Mouse (Mus musculus) liver, embryonic 16.5 days (tissue): ENCODE results near the gene Zswim7. TPM values are rescaled to one million over a fixed set of nuclear protein-coding genes. Genes with fewer than 3 reads are reported as not detected.
A peak's percentile ranks its signal among the peaks of the same experiment; 100 is the strongest.
"Not testable (repeated sequence)": the region's sequence is repeated elsewhere in the genome, so short reads cannot be mapped to it uniquely, and the experiment has no call there.

Experiments
- ATAC-seq: fragments of 200-750 bp; cut with Nextera tagmentation; 2 replicates; pipeline ENCODE4 v1.8.0; 2017; ENCODE audit warnings: low read depth, mild to moderate bottlenecking, moderate number of reproducible peaks, moderate library complexity
- H3K27ac ChIP-seq: fragments of 300-500 bp; sonication (generic); 2 replicates; pipeline ENCODE4 v1.5.1; 2014; ENCODE audit warnings: mild to moderate bottlenecking, low read length
- H3K27me3 ChIP-seq: fragments of 300-500 bp; sonication (generic); 2 replicates; pipeline ENCODE4 v1.6.1; 2014; ENCODE audit warnings: low read depth, low read length, mixed read lengths; ENCODE audit not compliant: control insufficient read depth, insufficient read depth
- H3K36me3 ChIP-seq: fragments of 300-500 bp; sonication (generic); 2 replicates; pipeline ENCODE4 v1.6.1; 2014; ENCODE audit warnings: mild to moderate bottlenecking; ENCODE audit not compliant: control insufficient read depth, insufficient read depth
- H3K4me1 ChIP-seq: fragments of 300-500 bp; sonication (generic); 2 replicates; pipeline ENCODE4 v1.6.1; 2014; ENCODE audit warnings: low read depth, low read length, mixed read lengths; ENCODE audit not compliant: control insufficient read depth
- H3K4me2 ChIP-seq: fragments of 300-500 bp; sonication (generic); 2 replicates; pipeline ENCODE4 v1.6.1; 2014; ENCODE audit warnings: low read depth, low read length, mixed read lengths
- H3K4me3 ChIP-seq: fragments of 300-500 bp; sonication (generic); 2 replicates; pipeline ENCODE4 v1.5.1; 2014; ENCODE audit warnings: low read depth, mild to moderate bottlenecking, low read length
- H3K9ac ChIP-seq: fragments of 300-500 bp; sonication (generic); 2 replicates; pipeline ENCODE4 v1.6.1; 2014; ENCODE audit warnings: low read depth, low read length
- H3K9me3 ChIP-seq: fragments of 300-500 bp; sonication (generic); replicated peaks from 2 replicates; pipeline ENCODE4 v1.6.1; 2016; ENCODE audit warnings: low read length; ENCODE audit not compliant: control insufficient read depth
- WGBS: fragments of 180-500 bp; shearing (Covaris S2); extraction: QIAGEN DNeasy Blood & Tissue Kit; methylation state at CpG from one replicate; pipeline ENCODE4 v1.1.7; 2014; ENCODE audit not compliant: insufficient replicate concordance; 5-methylcytosine and 5-hydroxymethylcytosine counted together
- polyA plus RNA-seq: library from polyadenylated mRNA; unstranded; fragments of >200 nt; fragmentation: Nextera tagmentation; extraction: Ambion mirVana; gene quantifications from 2 replicates; pipeline ENCODE4 v1.2.1, GENCODE M21; 2015

Zswim7 gene
- polyA plus RNA-seq, 1 experiment from 2014 or later, result 8.2 TPM

- no peak overlapping the region for H3K4me2 ChIP-seq
- no peaks in the 10 kb centered on the region for H3K9me3 ChIP-seq
- no peak overlapping the region for H3K4me3 ChIP-seq
- no peaks in the 10 kb centered on the region for H3K27me3 ChIP-seq
- no peak overlapping the region for H3K9ac ChIP-seq
- WGBS, result 75% methylated on average over 1 of the region's 1 CpGs
- no peak for ATAC-seq
- no peak overlapping the region for H3K27ac ChIP-seq
- H3K36me3 ChIP-seq, result no peaks in the 10 kb centered on the region
- H3K4me1 ChIP-seq, result no peaks in the 10 kb centered on the region
Measured at GRCm38 (mm10) chr11:62287700-62288099, 6.5 kb upstream of the Zswim7 start.

GRCm38 (mm10) chr11:62285020-62285419, 3.8 kb upstream of the Zswim7 start:
- H3K36me3 ChIP-seq, result no peaks in the 10 kb centered on the region
- no peak overlapping the region for H3K27ac ChIP-seq
- no peak overlapping the region for H3K9ac ChIP-seq
- H3K4me2 ChIP-seq, result no peak overlapping the region
- H3K9me3 ChIP-seq, result no peaks in the 10 kb centered on the region
- no peaks in the 10 kb centered on the region for H3K27me3 ChIP-seq
- no peak for ATAC-seq
- peaks cover 14% of the 10 kb centered on the region for H3K4me1 ChIP-seq
- 63% methylated on average over 8 of the region's 8 CpGs for WGBS
- no peak overlapping the region for H3K4me3 ChIP-seq

- 80% methylated on average over 3 of the region's 3 CpGs for WGBS
- H3K9me3 ChIP-seq, ATAC-seq, H3K4me2 ChIP-seq, H3K36me3 ChIP-seq, H3K9ac ChIP-seq, H3K27ac ChIP-seq, H3K27me3 ChIP-seq, H3K4me3 ChIP-seq: not testable (repeated sequence)
- peaks cover 14% of the 10 kb centered on the region for H3K4me1 ChIP-seq
Measured at GRCm38 (mm10) chr11:62284020-62284419, 2.8 kb upstream of the Zswim7 start.

GRCm38 (mm10) chr11:62281601-62281997, 424 bp upstream of the Zswim7 start:
- H3K27me3 ChIP-seq, result no peaks in the 10 kb centered on the region
- H3K9ac ChIP-seq, result peak overlapping the region; percentile 81
- peak overlapping the region; percentile 91 for H3K27ac ChIP-seq
- no peaks in the 10 kb centered on the region for H3K9me3 ChIP-seq
- WGBS, result under 1% methylated on average over 45 of the region's 57 CpGs
- ATAC-seq, result peak; percentile 86
- H3K4me3 ChIP-seq, result peak overlapping the region; percentile 87
- H3K4me1 ChIP-seq, result peaks cover 18% of the 10 kb centered on the region
- H3K4me2 ChIP-seq, result peak overlapping the region; percentile 98
- H3K36me3 ChIP-seq, result no peaks in the 10 kb centered on the region

- WGBS, result 5% methylated on average over 5 of the region's 5 CpGs
- peak overlapping the region; percentile 9; the same call in 1 of the 2 replicates for H3K4me3 ChIP-seq
- H3K27me3 ChIP-seq, result no peaks in the 10 kb centered on the region
- H3K27ac ChIP-seq, result no peak overlapping the region
- no peaks in the 10 kb centered on the region for H3K9me3 ChIP-seq
- no peak overlapping the region for H3K9ac ChIP-seq
- H3K4me1 ChIP-seq, result peaks cover 18% of the 10 kb centered on the region
- H3K36me3 ChIP-seq, result no peaks in the 10 kb centered on the region
- 0 out of 2 replicates have a peak overlapping the region, but pooled peaks have one; percentile 18 for H3K4me2 ChIP-seq
- ATAC-seq, result peak; percentile 31
Measured at GRCm38 (mm10) chr11:62278027-62278426, 3.1 kb downstream of the Zswim7 start.

- no peaks in the 10 kb centered on the region for H3K9me3 ChIP-seq
- H3K27me3 ChIP-seq, result no peaks in the 10 kb centered on the region
- H3K4me1 ChIP-seq, result peaks cover 17% of the 10 kb centered on the region
- no peak overlapping the region for H3K27ac ChIP-seq
- 70% methylated on average over 8 of the region's 8 CpGs for WGBS
- no peak overlapping the region for H3K9ac ChIP-seq
- H3K4me3 ChIP-seq, result no peak overlapping the region
- no peaks in the 10 kb centered on the region for H3K36me3 ChIP-seq
- H3K4me2 ChIP-seq, result no peak overlapping the region
- no peak for ATAC-seq
Measured at GRCm38 (mm10) chr11:62277086-62277485, 4.1 kb downstream of the Zswim7 start.

- Histone ChIP-seq H3K4me1 (no peaks in the 10 kb centered on the region), H3K9ac (no peak overlapping the region), H3K4me3 (no peak overlapping the region), H3K9me3 (no peaks in the 10 kb centered on the region), H3K36me3 (no peaks in the 10 kb centered on the region), H3K27me3 (no peaks in the 10 kb centered on the region), H3K4me2 (no peak overlapping the region), H3K27ac (no peak overlapping the region)
- 53% methylated on average over 5 of the region's 5 CpGs for WGBS
- no peak for ATAC-seq
Measured at GRCm38 (mm10) chr11:62270851-62271250, 10.3 kb downstream of the Zswim7 start.

DNA sequence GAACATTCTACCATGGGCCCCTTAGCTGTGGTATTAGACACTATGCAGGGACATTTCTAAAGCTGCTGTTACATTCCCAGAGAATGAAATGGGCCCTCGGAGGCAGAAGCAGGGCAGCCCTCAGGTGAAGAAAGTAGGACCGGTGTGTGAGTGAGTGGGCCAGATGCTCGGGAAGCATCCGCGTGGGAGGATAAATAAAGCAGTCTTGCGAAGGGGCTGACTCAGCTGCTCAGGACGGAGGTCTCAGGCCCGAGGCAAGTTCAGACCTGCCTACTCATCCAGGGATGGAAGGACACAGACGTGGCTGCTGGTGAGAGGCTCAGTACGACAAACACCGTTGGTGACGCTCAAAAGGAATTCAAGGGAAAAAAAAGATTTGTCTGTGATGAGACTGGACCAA, 12.1 kb downstream of the Zswim7 start:
- no peak overlapping the region for H3K27ac ChIP-seq
- H3K9ac ChIP-seq, result no peak overlapping the region
- H3K36me3 ChIP-seq, result no peaks in the 10 kb centered on the region
- no peak overlapping the region for H3K4me3 ChIP-seq
- ATAC-seq, result no peak
- H3K4me1 ChIP-seq, result no peaks in the 10 kb centered on the region
- no peaks in the 10 kb centered on the region for H3K9me3 ChIP-seq
- 78% methylated on average over 12 of the region's 12 CpGs for WGBS
- no peaks in the 10 kb centered on the region for H3K27me3 ChIP-seq
- H3K4me2 ChIP-seq, result no peak overlapping the region

- Histone ChIP-seq H3K27me3 (no peaks in the 10 kb centered on the region), H3K9ac (no peak overlapping the region), H3K36me3 (no peaks in the 10 kb centered on the region), H3K9me3 (no peaks in the 10 kb centered on the region), H3K4me3 (no peak overlapping the region), H3K27ac (no peak overlapping the region), H3K4me2 (no peak overlapping the region), H3K4me1 (no peaks in the 10 kb centered on the region)
- WGBS, result 56% methylated on average over 8 of the region's 8 CpGs
- no peak for ATAC-seq
Measured at GRCm38 (mm10) chr11:62268381-62268780, 12.8 kb downstream of the Zswim7 start.
